Mouse (Mus musculus): Measurements from ENCODE around the gene Kdelc1. TPM values are rescaled to one million over a fixed set of nuclear protein-coding genes. Genes with fewer than 3 reads are reported as not detected.

Kdelc1 gene
- polyA plus RNA-seq (2012): 7.6 and 8.2 TPM in 2 replicates

GRCm38 (mm10) chr1:44118239-44119054 lies at the start of gene Kdelc1, which contains the start of gene Bivm:
Kdelc1 (minus strand) TSS chr1:44118808.
Bivm (plus strand) TSS chr1:44118957.

GRCm38 (mm10) chr1:44147563-44148381 lies 29.2 kb upstream of the Kdelc1 start, which contains the start of gene Ercc5:
Ercc5 (plus strand) TSS chr1:44147744.

GRCm38 (mm10) chr1:44102259-44102717 lies 16.3 kb downstream of the Kdelc1 start, which contains the start of gene Tex30:
Tex30 (minus strand) TSS chr1:44102441.

GRCm38 (mm10) chr1:44061836-44062235 lies 56.8 kb downstream of the Kdelc1 start, which contains the start of gene Gm8251:
Gm8251 (minus strand) TSS chr1:44061936.

Other genes with a start within 250 kb of the Kdelc1 start
- gene Tpp2, start 185.2 kb downstream of the Kdelc1 start, polyA plus RNA-seq (2012): 7.1 and 9.6 TPM in 2 replicates
- gene Mettl21c, start 98.8 kb downstream of the Kdelc1 start, polyA plus RNA-seq (2012): not detected in 2 replicates
- 0.04 TPM in 1 of 2 replicates, not detected in the other for gene Gm8251, start 56.9 kb downstream of the Kdelc1 start, polyA plus RNA-seq (2012)
- 19.6 and 20.4 TPM in 2 replicates for gene Tex30, start 16.4 kb downstream of the Kdelc1 start, polyA plus RNA-seq (2012)
- gene Bivm, start 149 bp upstream of the Kdelc1 start, polyA plus RNA-seq (2012): 1.1 and 2.4 TPM in 2 replicates
- 1.7 and 2.1 TPM in 2 replicates for gene Ercc5, start 28.9 kb upstream of the Kdelc1 start, polyA plus RNA-seq (2012)
- 0.04 TPM in 1 of 2 replicates, not detected in the other for gene Mettl21e, start 100.2 kb upstream of the Kdelc1 start, polyA plus RNA-seq (2012)